Mouse (Mus musculus) neutrophil, adult 5-6 weeks (primary cell): ENCODE measurements around the gene Chmp2a. TPM values are rescaled to one million over a fixed set of nuclear protein-coding genes. Genes with fewer than 3 reads are reported as not detected.
"Not testable (repeated sequence)": the region's sequence is repeated elsewhere in the genome, so short reads cannot be mapped to it uniquely, and the experiment has no call there.

Source experiments
- ATAC-seq: fragments of 151-379, 151-347 bp; 2 replicates; pipeline ENCODE4 v1.8.0; 2017; ENCODE audit warnings: mild to moderate bottlenecking, moderate TSS enrichment; ENCODE audit not compliant: insufficient number of reproducible peaks, poor library complexity, low FRiP score, severe bottlenecking; ENCODE audit errors: extremely low read depth
- total RNA-seq: library from RNA; stranded (forward); fragments of 200-1000 nt; gene quantifications from 2 replicates; pipeline ENCODE4 v1.2.3, GENCODE M21; 2017

Chmp2a gene
- 199 and 209 TPM in 2 replicates for total RNA-seq

DNA sequence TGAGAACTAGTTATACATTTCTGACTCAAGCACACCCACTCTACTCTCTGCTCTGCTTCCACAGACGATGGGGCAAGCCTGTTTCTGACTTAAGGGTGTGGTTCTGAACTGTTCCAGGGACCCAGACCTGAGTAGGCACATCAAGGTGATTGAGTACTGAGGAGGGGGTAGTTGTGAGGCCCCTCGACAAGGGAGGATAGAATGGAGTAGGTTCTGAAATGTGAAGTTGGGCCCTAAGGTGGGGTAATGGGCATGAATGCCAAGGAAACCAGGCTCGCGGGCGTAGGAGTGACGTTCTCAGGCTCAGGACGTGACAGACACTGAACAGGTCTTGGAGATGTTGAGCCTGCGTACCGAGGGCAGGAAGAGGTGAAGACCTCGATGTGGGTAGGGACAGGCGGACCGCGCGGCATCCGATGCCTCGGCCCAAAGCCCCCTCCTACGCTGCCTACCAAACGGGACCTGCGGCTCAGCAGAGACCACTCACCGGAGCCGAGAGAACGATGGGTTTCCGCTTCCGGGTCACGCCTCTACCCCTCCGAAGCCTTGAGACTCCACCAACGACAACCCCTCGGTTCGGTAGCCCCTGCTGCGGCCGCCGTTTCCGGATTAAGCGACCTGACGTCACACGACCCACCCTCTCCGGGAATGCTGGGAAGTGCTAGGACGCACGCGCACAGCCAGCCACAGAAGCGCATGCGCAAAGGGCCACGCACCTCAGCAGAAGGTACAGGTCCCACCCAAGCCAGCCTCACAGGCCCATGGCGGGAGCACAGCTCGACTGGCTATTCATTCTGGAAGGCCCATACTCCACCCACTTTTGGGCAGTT, at the start of gene Chmp2a:
Chmp2a (minus strand) TSS at position 660 of the 830 bp plus-strand sequence.
- peak; percentile 65 for ATAC-seq

DNA sequence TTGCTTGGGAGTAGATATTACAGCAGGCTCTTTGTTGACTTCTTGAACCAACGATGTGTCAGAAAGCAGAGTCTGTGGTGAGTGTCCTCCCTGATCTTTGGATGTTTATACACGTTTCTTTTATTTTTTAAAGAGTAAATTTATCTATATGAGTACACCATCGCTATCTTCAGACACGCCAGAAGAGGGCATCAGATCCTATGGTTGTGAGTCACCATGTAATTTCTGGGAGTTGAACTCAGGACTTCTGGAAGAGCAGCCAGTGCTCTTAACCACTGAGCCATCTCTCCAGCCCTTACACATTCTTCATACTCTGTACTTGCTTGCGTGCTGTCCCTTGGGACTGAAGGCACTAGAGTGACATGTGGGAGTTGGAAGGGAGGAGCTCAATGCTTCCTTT, 37.7 kb upstream of the Chmp2a start:
- ATAC-seq = no peak

DNA sequence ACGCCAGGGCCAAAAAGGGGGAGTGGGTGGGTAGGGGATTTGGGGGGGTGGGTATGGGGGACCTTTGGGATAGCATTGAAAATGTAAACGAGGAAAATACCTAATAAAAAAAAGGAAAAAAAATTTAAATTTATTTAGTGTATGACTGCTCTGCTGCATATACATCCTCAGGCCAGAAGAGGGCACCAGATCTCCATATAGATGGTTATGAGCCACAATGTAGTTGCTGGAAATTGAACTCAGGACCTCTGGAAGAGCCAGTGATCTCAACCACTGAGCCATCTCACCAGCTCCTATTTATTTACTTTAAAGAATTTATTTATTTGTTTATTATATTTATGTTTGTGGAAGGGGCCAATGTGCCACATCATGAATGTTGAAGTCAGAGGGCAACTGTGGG, 28.8 kb upstream of the Chmp2a start:
- ATAC-seq = not testable (repeated sequence)

GRCm38 (mm10) chr7:13059536-13059935, 24.9 kb upstream of the Chmp2a start:
- ATAC-seq = no peak

DNA sequence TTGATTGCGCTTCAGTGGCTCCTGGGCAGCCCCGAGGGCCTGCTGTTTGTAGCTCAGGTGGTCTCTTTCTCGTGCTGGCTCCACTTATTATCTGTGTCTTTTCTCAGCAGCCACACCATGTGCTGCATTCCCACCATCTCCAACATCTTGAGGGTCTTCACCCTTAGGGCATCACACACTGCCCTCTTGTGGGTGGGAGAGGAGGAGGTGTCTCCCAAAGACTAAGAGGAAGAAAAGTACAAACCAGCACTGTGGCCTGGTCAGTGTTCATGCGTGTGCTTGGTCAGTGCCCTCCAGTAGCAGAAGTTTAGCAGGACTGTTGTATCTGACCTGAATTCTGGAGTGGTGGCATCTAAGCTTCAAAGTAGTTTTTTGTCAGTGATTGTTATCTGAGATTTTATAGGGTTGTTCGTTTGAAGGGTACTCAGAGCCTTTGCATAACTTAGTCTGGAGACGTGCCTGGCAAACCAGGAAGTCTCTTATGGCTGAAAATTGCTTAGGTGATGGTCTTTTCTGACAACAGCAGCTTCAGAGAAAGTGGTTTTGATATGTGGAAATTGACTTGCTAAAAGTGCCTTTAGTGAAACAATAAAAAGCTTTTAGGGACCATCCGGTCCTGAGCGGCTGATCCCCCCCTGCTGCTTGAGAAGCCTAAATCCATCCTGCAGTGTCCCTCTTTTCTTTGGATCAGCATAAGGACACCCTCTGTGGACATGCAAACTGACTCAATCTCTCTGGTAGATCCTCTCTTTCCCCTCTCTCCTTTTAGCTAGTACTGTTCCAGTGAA, 22.5 kb upstream of the Chmp2a start:
- ATAC-seq = no peak

- peak; percentile 90 for ATAC-seq
Observed at GRCm38 (mm10) chr7:13054287-13055010, 19.8 kb upstream of the Chmp2a start, which contains the start of gene Mzf1. Mzf1 (minus strand) TSS chr7:13054764.

DNA sequence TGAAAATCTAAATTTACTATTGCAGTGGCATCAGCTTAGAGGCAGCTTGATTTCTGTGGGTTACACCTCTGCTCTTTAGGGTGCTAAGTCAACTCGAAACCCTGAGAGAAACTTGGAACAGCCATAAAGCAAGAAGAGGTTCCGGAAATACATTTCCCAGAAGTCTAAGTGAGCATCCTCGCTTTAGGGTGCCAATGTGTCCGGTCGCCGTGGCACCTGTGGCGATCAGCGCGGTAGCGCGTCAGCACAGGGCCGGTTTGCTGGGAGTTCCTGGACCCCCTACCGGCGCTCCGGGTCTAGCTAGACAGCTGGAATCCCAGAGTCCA, 19.3 kb upstream of the Chmp2a start:
- ATAC-seq = 0 out of 2 replicates have a peak, but pooled peaks have one; percentile 0

GRCm38 (mm10) chr7:13053501-13053900, 18.9 kb upstream of the Chmp2a start:
- no peak for ATAC-seq

- no peak for ATAC-seq
Observed at GRCm38 (mm10) chr7:13053001-13053400, 18.4 kb upstream of the Chmp2a start.

- peak; percentile 87 for ATAC-seq
Observed at GRCm38 (mm10) chr7:13046084-13046483, 11.5 kb upstream of the Chmp2a start.

GRCm38 (mm10) chr7:13044254-13044625, 9.6 kb upstream of the Chmp2a start:
- ATAC-seq = no peak

- no peak for ATAC-seq
Observed at GRCm38 (mm10) chr7:13043445-13044253, 9.0 kb upstream of the Chmp2a start.

GRCm38 (mm10) chr7:13043120-13043444, 8.5 kb upstream of the Chmp2a start:
- ATAC-seq = no peak

DNA sequence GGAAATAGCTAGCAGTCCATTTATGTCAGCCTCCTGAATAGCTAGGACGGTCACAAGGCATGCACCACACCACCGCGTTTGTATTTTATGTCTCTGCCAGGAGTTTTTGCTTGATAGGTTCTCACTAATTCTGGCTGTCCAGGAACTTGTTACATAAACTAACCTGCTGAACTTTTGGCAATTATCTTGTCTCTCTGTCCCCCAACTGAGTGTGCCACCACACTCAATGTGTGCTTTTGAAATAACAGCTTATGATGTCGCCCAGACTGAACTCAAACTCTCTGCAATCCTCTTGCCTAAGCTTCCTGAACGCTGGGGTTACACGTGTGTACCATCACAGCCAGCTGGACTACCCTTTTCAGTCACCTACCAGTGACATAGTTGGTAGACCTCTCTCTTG, 7.9 kb upstream of the Chmp2a start:
- no peak for ATAC-seq

- no peak for ATAC-seq
Observed at GRCm38 (mm10) chr7:13041256-13041655, 6.6 kb upstream of the Chmp2a start.

DNA sequence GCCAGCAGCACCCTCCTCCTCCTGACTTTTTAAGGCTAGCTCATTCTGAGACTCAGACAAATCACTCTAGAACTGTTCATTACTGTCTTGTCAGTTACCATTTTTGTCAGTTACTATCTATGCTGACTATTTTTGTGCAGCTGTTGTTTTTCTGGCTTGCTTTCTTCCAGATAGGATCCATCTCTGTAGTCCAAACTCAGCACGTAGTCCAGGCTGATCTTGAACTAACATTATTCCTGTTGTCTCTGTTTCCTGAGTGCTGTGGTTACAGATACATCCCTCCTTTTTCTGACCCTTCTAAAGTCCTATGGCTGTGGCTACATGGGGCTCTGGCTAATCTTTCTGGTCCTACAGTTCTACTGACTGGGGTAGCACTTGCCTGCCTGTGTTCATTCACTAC, 4.6 kb upstream of the Chmp2a start:
- no peak for ATAC-seq

DNA sequence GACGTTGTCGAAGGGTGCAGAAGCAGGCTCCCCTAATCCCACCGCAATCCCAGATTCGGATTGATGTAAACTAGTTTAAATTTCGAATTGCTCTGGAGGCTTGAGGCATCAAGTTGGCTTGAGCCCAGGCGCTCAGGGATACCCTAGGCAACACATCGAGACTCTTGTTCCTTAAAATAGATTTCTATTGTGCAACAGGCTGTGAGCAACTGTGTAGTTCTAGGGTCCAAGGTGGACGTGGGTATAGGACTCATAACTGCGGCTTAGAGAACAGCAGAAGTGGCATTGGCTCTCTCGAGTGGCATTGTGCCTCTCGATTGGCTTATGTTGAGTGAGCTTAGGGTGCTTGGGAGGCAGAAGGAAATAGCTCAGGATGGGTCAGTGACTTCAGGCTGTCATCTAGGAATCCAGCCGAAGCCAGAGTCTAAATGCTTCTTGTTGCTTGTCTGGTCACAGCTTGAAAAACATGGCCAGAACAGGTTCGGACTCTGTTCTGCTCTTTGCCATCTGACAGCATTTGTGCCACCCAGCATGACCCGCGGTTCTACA, 4.1 kb upstream of the Chmp2a start:
- ATAC-seq = peak; percentile 7; the same call in 1 of the 2 replicates

- ATAC-seq = peak; percentile 66
Observed at GRCm38 (mm10) chr7:13037901-13038555, 3.4 kb upstream of the Chmp2a start, which contains the start of gene Ube2m. Ube2m (minus strand) TSS chr7:13038275.
